Mouse (Mus musculus) forebrain, embryonic 15.5 days (tissue): ENCODE data around the gene Pkd1. TPM values are rescaled to one million over a fixed set of nuclear protein-coding genes. Genes with fewer than 3 reads are reported as not detected.

Source experiments
- ATAC-seq: fragments of 200-750 bp; cut with Nextera tagmentation; replicated peaks from 2 replicates; pipeline ENCODE4 v1.8.0; 2017; ENCODE audit warnings: mild to moderate bottlenecking, moderate TSS enrichment, moderate library complexity
- H3K27ac ChIP-seq: fragments of 300-500 bp; sonication (generic); replicated peaks from 2 replicates; pipeline ENCODE4 v1.5.1; 2015; ENCODE audit warnings: mild to moderate bottlenecking, inconsistent platforms
- H3K27me3 ChIP-seq: fragments of 300-500 bp; sonication (generic); 2 replicates; pipeline ENCODE4 v1.6.1; 2015; ENCODE audit warnings: inconsistent platforms
- H3K36me3 ChIP-seq: fragments of 300-500 bp; sonication (generic); 2 replicates; pipeline ENCODE4 v1.6.1; 2015; ENCODE audit warnings: mild to moderate bottlenecking, inconsistent platforms
- H3K4me1 ChIP-seq: fragments of 300-500 bp; sonication (generic); 2 replicates; pipeline ENCODE4 v1.6.1; 2015; ENCODE audit warnings: inconsistent platforms
- H3K4me2 ChIP-seq: fragments of 300-500 bp; sonication (generic); replicated peaks from 2 replicates; pipeline ENCODE4 v1.6.1; 2015; ENCODE audit warnings: mild to moderate bottlenecking, inconsistent platforms
- H3K4me3 ChIP-seq: fragments of 300-500 bp; sonication (generic); 2 replicates; pipeline ENCODE4 v1.5.1; 2015; ENCODE audit warnings: mild to moderate bottlenecking, inconsistent platforms
- H3K9ac ChIP-seq: fragments of 300-500 bp; sonication (generic); replicated peaks from 2 replicates; pipeline ENCODE4 v1.6.1; 2015; ENCODE audit warnings: mild to moderate bottlenecking, inconsistent platforms
- H3K9me3 ChIP-seq: fragments of 300-500 bp; sonication (generic); 2 replicates; pipeline ENCODE4 v1.6.1; 2016; ENCODE audit warnings: inconsistent platforms
- WGBS: fragments of 180-500 bp; shearing (Covaris S2); methylation state at CpG from one replicate; pipeline ENCODE4 v1.1.7; 2015; ENCODE audit warnings: mixed read lengths; 5-methylcytosine and 5-hydroxymethylcytosine counted together
- microRNA-seq: library from miRNA; unstranded; fragments of <30 nt; microRNA quantifications from one replicate; pipeline ENCODE4, GENCODE M21; 2016
- polyA plus RNA-seq: library from polyadenylated mRNA; unstranded; fragments of >200 nt; fragmentation: Nextera tagmentation; extraction: Ambion mirVana; gene quantifications from 2 replicates; pipeline ENCODE4 v1.2.1, GENCODE M21; 2015

The Pkd1 gene
- polyA plus RNA-seq, 1 experiment from 2014 or later = 22.9 TPM

GRCm38 (mm10) chr17:24642791-24643343, 93.2 kb downstream of the Pkd1 start:
- H3K27me3 ChIP-seq = no peaks in the 10 kb centered on the region
- H3K9ac ChIP-seq = no peak overlapping the region
- no peak overlapping the region for H3K4me2 ChIP-seq
- 85% methylated on average over 6 of the region's 6 CpGs for WGBS
- H3K9me3 ChIP-seq = no peaks in the 10 kb centered on the region
- H3K27ac ChIP-seq = no peak overlapping the region
- no peak overlapping the region for H3K4me3 ChIP-seq
- H3K4me1 ChIP-seq = no peaks in the 10 kb centered on the region
- no peak for ATAC-seq
- no peaks in the 10 kb centered on the region for H3K36me3 ChIP-seq

DNA sequence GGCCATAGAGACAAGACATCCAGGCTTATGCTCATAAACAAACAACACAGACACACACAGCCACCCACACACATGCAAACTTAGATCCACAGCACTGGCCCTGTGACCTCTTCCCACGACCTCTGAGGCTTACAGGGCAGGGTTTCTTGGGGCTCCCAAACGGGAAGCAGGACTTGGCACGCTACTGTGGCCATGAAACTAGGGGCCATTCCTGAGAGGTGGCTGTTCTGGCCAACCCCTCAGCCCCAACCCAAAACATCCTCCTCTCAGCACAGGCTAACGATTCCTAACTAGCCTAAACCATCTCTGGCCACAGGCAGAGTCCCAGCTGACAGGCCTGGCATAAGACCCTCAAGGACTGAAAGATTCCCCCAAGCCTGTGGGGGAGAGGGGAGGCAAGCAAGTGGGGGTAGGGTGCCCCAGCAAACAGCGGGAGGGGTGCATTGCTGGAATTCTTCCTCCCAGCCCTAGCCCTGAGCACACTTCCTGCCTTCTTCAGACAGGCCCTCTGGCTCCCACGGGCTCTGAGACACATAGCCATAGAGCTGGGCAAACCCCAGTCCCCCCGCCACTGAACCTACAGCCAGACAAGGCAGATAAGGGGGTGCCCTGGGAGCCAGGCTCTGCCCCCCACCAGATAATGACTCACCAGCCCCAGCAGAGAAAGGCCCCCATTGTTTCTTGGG, 94.5 kb downstream of the Pkd1 start:
- Histone ChIP-seq H3K4me2 (no peak overlapping the region), H3K27ac (no peak overlapping the region; the same call in 1 of the 2 replicates), H3K4me1 (no peaks in the 10 kb centered on the region), H3K9me3 (no peaks in the 10 kb centered on the region), H3K36me3 (no peaks in the 10 kb centered on the region), H3K4me3 (no peak overlapping the region), H3K27me3 (no peaks in the 10 kb centered on the region), H3K9ac (no peak overlapping the region)
- no peak for ATAC-seq
- WGBS = 61% methylated on average over 7 of the region's 7 CpGs

GRCm38 (mm10) chr17:24644875-24645721, 95.5 kb downstream of the Pkd1 start:
- ATAC-seq = no peak
- H3K36me3 ChIP-seq = no peaks in the 10 kb centered on the region
- no peak overlapping the region for H3K4me2 ChIP-seq
- no peak overlapping the region for H3K4me3 ChIP-seq
- H3K27ac ChIP-seq = no peak overlapping the region; the same call in 1 of the 2 replicates
- no peaks in the 10 kb centered on the region for H3K27me3 ChIP-seq
- H3K4me1 ChIP-seq = peaks cover 6% of the 10 kb centered on the region
- no peak overlapping the region for H3K9ac ChIP-seq
- H3K9me3 ChIP-seq = no peaks in the 10 kb centered on the region
- 81% methylated on average over 9 of the region's 9 CpGs for WGBS

DNA sequence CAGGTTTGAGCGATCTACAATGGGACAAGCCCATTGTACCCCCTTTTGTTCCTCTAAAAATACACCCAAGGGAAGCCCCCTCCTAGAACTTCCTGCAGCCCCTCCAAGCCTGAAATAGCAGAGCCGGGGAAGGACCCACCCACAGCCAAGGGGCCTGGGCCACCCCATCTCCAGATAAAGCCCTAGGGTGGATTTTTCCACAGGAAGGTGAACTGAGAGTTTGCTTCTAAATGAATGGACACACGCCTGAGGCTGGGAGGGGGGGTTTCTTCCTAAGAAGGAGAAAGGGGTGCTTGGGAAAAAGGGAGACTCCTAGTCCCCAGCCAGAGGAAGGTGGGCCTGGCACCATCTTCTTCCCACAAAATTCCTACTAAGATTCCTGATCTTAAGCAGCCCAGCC, 96.3 kb downstream of the Pkd1 start:
- H3K9me3 ChIP-seq = no peaks in the 10 kb centered on the region
- ATAC-seq = no peak
- no peak overlapping the region for H3K27ac ChIP-seq
- 85% methylated on average over 3 of the region's 3 CpGs for WGBS
- H3K4me2 ChIP-seq = no peak overlapping the region
- H3K4me1 ChIP-seq = peaks cover 10% of the 10 kb centered on the region
- 0 out of 2 replicates have a peak, but pooled peaks cover 5% of the 10 kb centered on the region for H3K27me3 ChIP-seq
- H3K4me3 ChIP-seq = no peak overlapping the region
- H3K9ac ChIP-seq = no peak overlapping the region
- no peaks in the 10 kb centered on the region for H3K36me3 ChIP-seq

Small RNAs within 50 kb of the gene (microRNA-seq; reads per million reads assigned to microRNA genes)
- not detected for gene Gm24589

Other genes starting within 250 kb of the Pkd1 start
- 0.22 TPM in 1 of 2 replicates, not detected in the other for gene Abca17, start 198.8 kb upstream of the Pkd1 start, polyA plus RNA-seq
- 21.5 and 21.7 TPM in 2 replicates for gene Abca3, start 197.9 kb upstream of the Pkd1 start, polyA plus RNA-seq
- gene Rnps1, start 135.3 kb upstream of the Pkd1 start, polyA plus RNA-seq = 360 and 364 TPM in 2 replicates
- 40.7 and 42.8 TPM in 2 replicates for gene Eci1, start 123.2 kb upstream of the Pkd1 start, polyA plus RNA-seq
- gene Dnase1l2, start 106.7 kb upstream of the Pkd1 start, polyA plus RNA-seq = 5.7 and 6.6 TPM in 2 replicates
- 44.0 and 44.9 TPM in 2 replicates for gene E4f1, start 79.5 kb upstream of the Pkd1 start, polyA plus RNA-seq
- gene Pgp, start 79.4 kb upstream of the Pkd1 start, polyA plus RNA-seq = 51.0 and 54.0 TPM in 2 replicates
- 0.40 TPM in 1 of 2 replicates, not detected in the other for gene Bricd5, start 76.0 kb upstream of the Pkd1 start, polyA plus RNA-seq
- gene Mlst8, start 70.8 kb upstream of the Pkd1 start, polyA plus RNA-seq = 35.2 and 36.4 TPM in 2 replicates
- gene Caskin1, start 61.2 kb upstream of the Pkd1 start, polyA plus RNA-seq = 25.6 and 26.4 TPM in 2 replicates
- 107 and 112 TPM in 2 replicates for gene Traf7, start 21.9 kb upstream of the Pkd1 start, polyA plus RNA-seq
- 5.7 and 6.6 TPM in 2 replicates for gene Rab26, start 15.6 kb upstream of the Pkd1 start, polyA plus RNA-seq
- gene Tsc2, start 82.8 kb downstream of the Pkd1 start, polyA plus RNA-seq = 68.7 and 75.6 TPM in 2 replicates
- 12.5 and 12.7 TPM in 2 replicates for gene Nthl1, start 82.8 kb downstream of the Pkd1 start, polyA plus RNA-seq
- gene Slc9a3r2, start 100.5 kb downstream of the Pkd1 start, polyA plus RNA-seq = 26.7 and 27.6 TPM in 2 replicates
- not detected in 2 replicates for gene Npw, start 108.6 kb downstream of the Pkd1 start, polyA plus RNA-seq
- gene Zfp598, start 119.9 kb downstream of the Pkd1 start, polyA plus RNA-seq = 19.1 and 20.9 TPM in 2 replicates
- 134 and 145 TPM in 2 replicates for gene Syngr3, start 140.1 kb downstream of the Pkd1 start, polyA plus RNA-seq
- gene Gfer, start 146.3 kb downstream of the Pkd1 start, polyA plus RNA-seq = 38.7 TPM in 2 replicates
- 1.4 and 2.0 TPM in 2 replicates for gene Noxo1, start 146.4 kb downstream of the Pkd1 start, polyA plus RNA-seq
- gene Tbl3, start 157.8 kb downstream of the Pkd1 start, polyA plus RNA-seq = 79.5 and 83.9 TPM in 2 replicates
- gene Rnf151, start 168.2 kb downstream of the Pkd1 start, polyA plus RNA-seq = not detected in 2 replicates
- 816 and 846 TPM in 2 replicates for gene Rps2, start 168.3 kb downstream of the Pkd1 start, polyA plus RNA-seq
- gene Ndufb10, start 174.6 kb downstream of the Pkd1 start, polyA plus RNA-seq = 249 and 261 TPM in 2 replicates
- gene Rpl3l, start 178.0 kb downstream of the Pkd1 start, polyA plus RNA-seq = not detected in 2 replicates
- 20.5 and 22.5 TPM in 2 replicates for gene Msrb1, start 186.8 kb downstream of the Pkd1 start, polyA plus RNA-seq
- gene Hs3st6, start 203.2 kb downstream of the Pkd1 start, polyA plus RNA-seq = not detected in 2 replicates